Mouse (Mus musculus): ENCODE data around the gene Scgb2b18. TPM values are rescaled to one million over a fixed set of nuclear protein-coding genes. Genes with fewer than 3 reads are reported as not detected.
"Not testable (repeated sequence)": the region's sequence is repeated elsewhere in the genome, so short reads cannot be mapped to it uniquely, and the experiment has no call there.

The Scgb2b18 gene
- not detected in 2 replicates for polyA plus RNA-seq (2014; fragmentation: Nextera tagmentation; extraction: Ambion mirVana)

DNA sequence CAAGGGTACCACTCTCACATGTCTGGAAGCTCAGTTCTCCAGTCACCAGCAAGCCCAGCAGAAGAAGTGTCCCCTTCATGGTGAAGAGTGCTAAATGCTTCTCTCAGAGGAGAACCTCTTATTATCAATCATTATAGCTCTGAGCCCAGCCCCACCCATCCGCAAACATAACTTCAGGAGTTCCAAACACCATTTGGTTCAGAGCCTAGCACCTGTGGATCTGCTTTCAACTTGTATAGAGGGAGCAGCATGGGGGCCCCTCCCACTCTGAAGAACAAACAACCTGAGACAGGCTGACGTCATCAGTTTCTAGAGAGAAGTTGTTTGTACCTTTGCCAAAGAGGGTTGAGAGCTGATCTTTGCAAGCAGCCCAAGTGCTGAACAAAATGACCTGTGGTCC lies at the start of gene Scgb2b18:
TSS of gene Scgb2b18 (minus strand) at position 101 of the 400 bp plus-strand sequence.
- not testable (repeated sequence) for H3K36me3 ChIP-seq (ENCODE audit: insufficient read depth); H3K4me2 ChIP-seq; H3K9ac ChIP-seq; H3K27me3 ChIP-seq (ENCODE audit: insufficient read depth, low read length); H3K4me1 ChIP-seq (ENCODE audit: insufficient read depth); H3K27ac ChIP-seq (ENCODE audit: low read depth); H3K9me3 ChIP-seq (ENCODE audit: low read depth, low read length); ATAC-seq (ENCODE audit: insufficient read depth); DNase-seq; H3K4me3 ChIP-seq (ENCODE audit: low read depth, low read length)
- WGBS, result 91% methylated on average over 2 of the region's 2 CpGs

DNA sequence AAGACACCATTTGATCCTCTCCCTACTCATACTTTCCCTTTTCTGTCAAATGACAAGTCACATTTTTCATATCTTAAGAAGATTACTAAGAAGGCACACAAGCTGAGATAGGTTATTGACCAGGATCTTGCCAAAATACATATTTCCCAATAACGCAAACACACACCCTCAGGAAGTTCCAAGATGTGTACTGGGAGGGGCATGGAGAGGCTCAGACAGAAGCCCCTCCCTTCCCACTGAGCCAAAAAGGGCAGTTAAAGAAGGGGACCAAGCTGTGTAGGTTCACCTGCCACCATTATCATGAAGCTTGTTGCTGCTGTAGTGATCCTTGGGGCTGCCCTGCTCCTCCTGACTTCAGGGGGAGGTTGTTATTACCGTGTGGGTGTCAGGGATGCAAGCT lies 11.6 kb upstream of the Scgb2b18 start, which contains the start of gene Scgb1b18:
TSS of gene Scgb1b18 (plus strand) at position 301 of the 400 bp plus-strand sequence.
- H3K4me1 ChIP-seq (ENCODE audit: insufficient read depth); H3K4me2 ChIP-seq; ATAC-seq (ENCODE audit: insufficient read depth); H3K9me3 ChIP-seq (ENCODE audit: low read depth, low read length); H3K36me3 ChIP-seq (ENCODE audit: insufficient read depth); H3K27me3 ChIP-seq (ENCODE audit: insufficient read depth, low read length); DNase-seq; H3K4me3 ChIP-seq (ENCODE audit: low read depth, low read length); H3K27ac ChIP-seq (ENCODE audit: low read depth); H3K9ac ChIP-seq: not testable (repeated sequence)
- no CpG with 5 or more reads among the region's 2 CpGs for WGBS

Other genes with a start within 250 kb of the Scgb2b18 start
- not detected in 2 replicates for gene Scgb2b17, start 117.3 kb downstream of the Scgb2b18 start, polyA plus RNA-seq (2014; fragmentation: Nextera tagmentation; extraction: Ambion mirVana)
- not detected in 2 replicates for gene Scgb1b17, start 110.4 kb downstream of the Scgb2b18 start, polyA plus RNA-seq (2014; fragmentation: Nextera tagmentation; extraction: Ambion mirVana)
- not detected in 2 replicates for gene Scgb1b18, start 11.7 kb upstream of the Scgb2b18 start, polyA plus RNA-seq (2014; fragmentation: Nextera tagmentation; extraction: Ambion mirVana)
- gene Scgb2b19, start 106.5 kb upstream of the Scgb2b18 start, polyA plus RNA-seq (2014; fragmentation: Nextera tagmentation; extraction: Ambion mirVana), result not detected in 2 replicates
- not detected in 2 replicates for gene Scgb1b19, start 113.4 kb upstream of the Scgb2b18 start, polyA plus RNA-seq (2014; fragmentation: Nextera tagmentation; extraction: Ambion mirVana)
- gene Scgb2b20, start 192.5 kb upstream of the Scgb2b18 start, polyA plus RNA-seq (2014; fragmentation: Nextera tagmentation; extraction: Ambion mirVana), result not detected in 2 replicates
- not detected in 2 replicates for gene Scgb1b20, start 199.4 kb upstream of the Scgb2b18 start, polyA plus RNA-seq (2014; fragmentation: Nextera tagmentation; extraction: Ambion mirVana)

Data from lung, embryonic 14.5 days (tissue).